Mouse (Mus musculus) CH12.LX (cell line): ENCODE data around the gene Top3b. TPM values are rescaled to one million over a fixed set of nuclear protein-coding genes. Genes with fewer than 3 reads are reported as not detected.

Source experiments
- DNase-seq: peaks from one replicate; pipeline ENCODE4 v3.0.0-alpha.2; 2013; ENCODE audit errors: extremely low read depth
- H3K27ac ChIP-seq: 2 replicates; pipeline ENCODE4 v1.5.1; 2012; ENCODE audit warnings: low read depth, mild to moderate bottlenecking, control low read depth, moderate library complexity; ENCODE audit not compliant: insufficient read depth
- H3K27me3 ChIP-seq: replicated peaks from 2 replicates; pipeline ENCODE3; 2012; ENCODE audit warnings: inconsistent platforms
- H3K36me3 ChIP-seq, 2 experiments: replicated peaks in 1 of 2; 2 replicates each; pipeline versions ENCODE3 to v1.6.1; 2012; ENCODE audit warnings: inconsistent platforms in 1 of 2, low read length in 1 of 2, mild to moderate bottlenecking in 1 of 2, mixed read lengths in 1 of 2, moderate library complexity in 1 of 2; ENCODE audit not compliant: control insufficient read depth in 1 of 2, insufficient read depth in 1 of 2
- H3K4me1 ChIP-seq, 2 experiments: 2 replicates each; pipeline ENCODE4 v1.6.1; 2012; ENCODE audit warnings: inconsistent platforms in 1 of 2, moderate library complexity in 1 of 2; ENCODE audit not compliant: insufficient read depth in 2 of 2, control insufficient read depth in 1 of 2
- H3K4me2 ChIP-seq: 2 replicates; pipeline ENCODE4 v1.6.1; 2012; ENCODE audit warnings: low read depth, mild to moderate bottlenecking, control low read depth; ENCODE audit not compliant: poor library complexity, insufficient read depth, severe bottlenecking
- H3K4me3 ChIP-seq, 3 experiments: fragments of 150-350 bp in 1 of 3; sonication (generic) in 1 of 3; replicated peaks in 1 of 3; 2 replicates each; pipeline versions ENCODE3 to v1.5.1; 2011 to 2012; ENCODE audit warnings: low read depth in 2 of 3, low read length in 2 of 3, mild to moderate bottlenecking in 2 of 3, moderate library complexity in 2 of 3, control low read depth in 1 of 3, improper control_type of control experiment in 1 of 3, inconsistent platforms in 1 of 3, mixed read lengths in 1 of 3; ENCODE audit not compliant: poor library complexity in 1 of 3
- H3K79me2 ChIP-seq: replicated peaks from 2 replicates; pipeline ENCODE4 v1.6.1; 2012; ENCODE audit warnings: mild to moderate bottlenecking, moderate library complexity; ENCODE audit not compliant: control insufficient read depth, poor library complexity, insufficient read depth, severe bottlenecking; ENCODE audit errors: extremely low read depth
- H3K9ac ChIP-seq: 2 replicates; pipeline ENCODE4 v1.6.1; 2012; ENCODE audit warnings: low read depth, mild to moderate bottlenecking, control low read depth, moderate library complexity; ENCODE audit not compliant: insufficient read depth
- H3K9me3 ChIP-seq: replicated peaks from 2 replicates; pipeline ENCODE3; 2012; ENCODE audit warnings: low read length, inconsistent platforms, mixed read lengths
- BHLHE40 ChIP-seq: IDR thresholded peaks from 2 replicates; pipeline ENCODE4 v1.6.1; 2011; ENCODE audit warnings: mild to moderate bottlenecking, low read depth, low read length, improper control_type of control experiment
- CHD2 ChIP-seq: IDR thresholded peaks from 2 replicates; pipeline ENCODE4 v1.6.1; 2011; ENCODE audit warnings: low read length, improper control_type of control experiment
- CTCF ChIP-seq, 2 experiments: IDR thresholded peaks in 1 of 2; conservative IDR thresholded peaks in 1 of 2; 2 replicates each; pipeline ENCODE4 v1.5.1; 2011 to 2012; ENCODE audit warnings: low read depth in 2 of 2, low read length in 2 of 2, improper control_type of control experiment in 1 of 2, inconsistent platforms in 1 of 2, mild to moderate bottlenecking in 1 of 2, moderate library complexity in 1 of 2
- E2F4 ChIP-seq: IDR thresholded peaks from 2 replicates; pipeline ENCODE4 v1.6.1; 2011; ENCODE audit warnings: low read depth, low read length, improper control_type of control experiment; ENCODE audit not compliant: insufficient replicate concordance
- ELF1 ChIP-seq: IDR thresholded peaks from 2 replicates; pipeline ENCODE4 v1.6.1; 2014; ENCODE audit warnings: low read depth, mild to moderate bottlenecking, inconsistent platforms, low read length, improper control_type of control experiment
- ETS1 ChIP-seq: conservative IDR thresholded peaks from 2 replicates; pipeline ENCODE4 v1.6.1; 2012; ENCODE audit warnings: low read depth, mild to moderate bottlenecking, inconsistent platforms, low read length, improper control_type of control experiment, moderate library complexity
- JUND ChIP-seq: conservative IDR thresholded peaks from 2 replicates; pipeline ENCODE4 v1.6.1; 2011; ENCODE audit warnings: low read depth, low read length, improper control_type of control experiment
- MAFK ChIP-seq: IDR thresholded peaks from 2 replicates; pipeline ENCODE4 v1.6.1; 2011; ENCODE audit warnings: low read length, improper control_type of control experiment; ENCODE audit not compliant: insufficient replicate concordance
- MAX ChIP-seq: IDR thresholded peaks from 2 replicates; pipeline ENCODE4 v1.6.1; 2011; ENCODE audit warnings: low read length, improper control_type of control experiment
- MEF2A ChIP-seq: IDR thresholded peaks from 2 replicates; pipeline ENCODE4 v1.6.1; 2014; ENCODE audit warnings: low read depth, mild to moderate bottlenecking, inconsistent platforms, low read length, improper control_type of control experiment, borderline replicate concordance
- PAX5 ChIP-seq: IDR thresholded peaks from 2 replicates; pipeline ENCODE4 v1.6.1; 2012; ENCODE audit warnings: low read length, inconsistent platforms, mixed read lengths
- POLR2AphosphoS2 ChIP-seq: IDR thresholded peaks from 2 replicates; pipeline ENCODE4 v1.6.1; 2011; ENCODE audit warnings: low read depth, low read length, improper control_type of control experiment
- RAD21 ChIP-seq: IDR thresholded peaks from 2 replicates; pipeline ENCODE4 v1.6.1; 2011; ENCODE audit warnings: low read depth, mild to moderate bottlenecking, low read length, improper control_type of control experiment, moderate library complexity
- USF1 ChIP-seq: IDR thresholded peaks from 2 replicates; pipeline ENCODE4 v1.6.1; 2014; ENCODE audit warnings: low read depth, mild to moderate bottlenecking, inconsistent platforms, low read length, improper control_type of control experiment
- ZC3H11A ChIP-seq: IDR thresholded peaks from 2 replicates; pipeline ENCODE4 v1.6.1; 2012; ENCODE audit warnings: low read depth, mild to moderate bottlenecking, inconsistent platforms, low read length, improper control_type of control experiment
- ZMIZ1 ChIP-seq: IDR thresholded peaks from 2 replicates; pipeline ENCODE4 v1.6.1; 2012; ENCODE audit warnings: low read depth, mild to moderate bottlenecking, inconsistent platforms, low read length, improper control_type of control experiment
- ZNF384 ChIP-seq: IDR thresholded peaks from 2 replicates; pipeline ENCODE4 v1.6.1; 2012; ENCODE audit warnings: low read depth, low read length, improper control_type of control experiment, inconsistent platforms
- dilution Hi-C: fragments of 300-500 bp; cut with MboI; formaldehyde crosslinking; loops from 2 replicates; pipeline ENCODE4 v1.14.3; 2020; ENCODE audit warnings: low sequenced_read_pairs; ENCODE audit not compliant: extremely low pct_unique_long_range_greater_than_20kb, extremely low pct_ligation_motif_present
- in situ Hi-C: fragments of 300-500 bp; cut with MboI; formaldehyde crosslinking; loops from 3 replicates; pipeline ENCODE4 v1.14.3; 2019; ENCODE audit warnings: low sequenced_read_pairs, low pct_ligation_motif_present, low pct_unique_long_range_greater_than_20kb, mixed read lengths
- polyA plus RNA-seq: library from polyadenylated mRNA; unstranded; fragments of >175 nt; gene quantifications from 2 replicates; pipeline ENCODE4 v1.2.1, GENCODE M21; 2012; ENCODE audit warnings: low read depth; ENCODE audit not compliant: insufficient read length
- total RNA-seq, 2 experiments: library from RNA; depleted of rRNA; stranded (reverse); fragments of 300-350 nt in 1 of 2; fragments of >200 nt in 1 of 2; gene quantifications; 2 replicates each; pipeline ENCODE4 v1.2.3; 2012 to 2014

Gene Top3b
- total and polyA plus RNA-seq, 3 experiments = 56.7 to 88.4 (median 61.8) TPM

GRCm38 (mm10) chr16:16941078-16941477, 70.5 kb downstream of the Top3b start:
- Histone ChIP-seq H3K27me3 (no peaks in the 10 kb centered on the region), H3K36me3 (no peaks in the 10 kb centered on the region), H3K4me1 (no peaks in the 10 kb centered on the region), H3K4me2 (no peak overlapping the region), H3K9me3 (peaks cover 13% of the 10 kb centered on the region), H3K27ac (no peak overlapping the region), H3K9ac (no peak overlapping the region), H3K79me2 (no peaks in the 10 kb centered on the region), H3K4me3 (no peak overlapping the region)
- no peak for DNase-seq
- dilution Hi-C loops = no loop called here
- in situ Hi-C loops = no loop called here
- TF ChIP-seq ELF1 = no peak
- TF ChIP-seq ZMIZ1 = no peak
- no peak for TF ChIP-seq ZNF384
- no peak for TF ChIP-seq POLR2AphosphoS2
- no peak for TF ChIP-seq PAX5
- no peak for TF ChIP-seq E2F4
- TF ChIP-seq USF1 = no peak
- no peak for TF ChIP-seq RAD21
- no peak for TF ChIP-seq ZC3H11A
- no peak for TF ChIP-seq JUND
- no peak for TF ChIP-seq MEF2A
- no peak for TF ChIP-seq MAFK
- no peak for TF ChIP-seq CHD2
- no peak for TF ChIP-seq CTCF (conservative IDR thresholded peaks at IDR 0.05 in 1 of 2, IDR thresholded peaks at IDR 0.05 in 1 of 2; ENCODE audit: low read depth in 2 of 2, low read length in 2 of 2)
- no peak for TF ChIP-seq BHLHE40
- TF ChIP-seq ETS1 = no peak
- TF ChIP-seq MAX = no peak

Other genes starting within 250 kb of the Top3b start
- not detected in 2 replicates for gene Olfr19, start 194.3 kb upstream of the Top3b start, total RNA-seq (2012; rRNA removed)
- gene Olfr19, start 194.3 kb upstream of the Top3b start, total RNA-seq (2014; rRNA removed) = not detected in 2 replicates
- not detected in 2 replicates for gene Olfr19, start 194.3 kb upstream of the Top3b start, polyA plus RNA-seq
- gene Spag6l, start 41.3 kb upstream of the Top3b start, total RNA-seq (2012; rRNA removed) = not detected in 2 replicates
- not detected in 2 replicates for gene Spag6l, start 41.3 kb upstream of the Top3b start, total RNA-seq (2014; rRNA removed)
- gene Spag6l, start 41.3 kb upstream of the Top3b start, polyA plus RNA-seq = not detected in 2 replicates
- gene Igll1, start 6.8 kb upstream of the Top3b start, total RNA-seq (2012; rRNA removed) = not detected in 2 replicates
- not detected in 2 replicates for gene Igll1, start 6.8 kb upstream of the Top3b start, total RNA-seq (2014; rRNA removed)
- not detected in 2 replicates for gene Igll1, start 6.8 kb upstream of the Top3b start, polyA plus RNA-seq
- 0.55 and 1.0 TPM in 2 replicates for gene Vpreb1, start 107 bp downstream of the Top3b start, total RNA-seq (2012; rRNA removed)
- gene Vpreb1, start 107 bp downstream of the Top3b start, total RNA-seq (2014; rRNA removed) = not detected in 2 replicates
- 0.64 and 0.97 TPM in 2 replicates for gene Vpreb1, start 107 bp downstream of the Top3b start, polyA plus RNA-seq
- gene Ppm1f, start 25.7 kb downstream of the Top3b start, total RNA-seq (2012; rRNA removed) = 37.7 and 48.0 TPM in 2 replicates
- gene Ppm1f, start 25.7 kb downstream of the Top3b start, total RNA-seq (2014; rRNA removed) = 43.2 TPM in 2 replicates
- 47.5 and 51.4 TPM in 2 replicates for gene Ppm1f, start 25.7 kb downstream of the Top3b start, polyA plus RNA-seq
- 162 and 190 TPM in 2 replicates for gene Mapk1, start 112.6 kb downstream of the Top3b start, total RNA-seq (2012; rRNA removed)
- gene Mapk1, start 112.6 kb downstream of the Top3b start, total RNA-seq (2014; rRNA removed) = 317 and 322 TPM in 2 replicates
- 234 and 244 TPM in 2 replicates for gene Mapk1, start 112.6 kb downstream of the Top3b start, polyA plus RNA-seq
- gene Ypel1, start 199.0 kb downstream of the Top3b start, total RNA-seq (2012; rRNA removed) = 1.3 and 1.5 TPM in 2 replicates
- gene Ypel1, start 199.0 kb downstream of the Top3b start, total RNA-seq (2014; rRNA removed) = 0.21 TPM in 1 of 2 replicates, not detected in the other
- 0.56 and 0.83 TPM in 2 replicates for gene Ypel1, start 199.0 kb downstream of the Top3b start, polyA plus RNA-seq
- 101 and 102 TPM in 2 replicates for gene Ppil2, start 240.5 kb downstream of the Top3b start, total RNA-seq (2012; rRNA removed)
- gene Ppil2, start 240.5 kb downstream of the Top3b start, total RNA-seq (2014; rRNA removed) = 82.9 and 98.1 TPM in 2 replicates
- gene Ppil2, start 240.5 kb downstream of the Top3b start, polyA plus RNA-seq = 88.1 and 90.1 TPM in 2 replicates